Mouse (Mus musculus) hindbrain, postnatal 0 days (tissue): ENCODE measurements around the gene Gpr162. TPM values are rescaled to one million over a fixed set of nuclear protein-coding genes. Genes with fewer than 3 reads are reported as not detected.

Experiments used
- ATAC-seq: fragments of 200-750 bp; cut with Nextera tagmentation; 2 replicates; pipeline ENCODE4 v1.8.0; 2017; ENCODE audit warnings: mild to moderate bottlenecking, moderate TSS enrichment, moderate library complexity
- DNase-seq: peaks from one replicate; pipeline ENCODE4 v3.0.0-alpha.2; 2015; ENCODE audit warnings: low spot score
- H3K27ac ChIP-seq: fragments of 300-500 bp; sonication (generic); 2 replicates; pipeline ENCODE4 v1.5.1; 2014; ENCODE audit warnings: mild to moderate bottlenecking
- H3K27me3 ChIP-seq: fragments of 300-500 bp; sonication (generic); 2 replicates; pipeline ENCODE4 v1.6.1; 2014; ENCODE audit warnings: low read length, mixed read lengths; ENCODE audit not compliant: insufficient read depth
- H3K36me3 ChIP-seq: fragments of 300-500 bp; sonication (generic); 2 replicates; pipeline ENCODE4 v1.6.1; 2014; ENCODE audit warnings: low read length, mixed read lengths; ENCODE audit not compliant: insufficient read depth
- H3K4me1 ChIP-seq: fragments of 300-500 bp; sonication (generic); 2 replicates; pipeline ENCODE4 v1.6.1; 2014; ENCODE audit warnings: antibody characterized with exemption, low read length, mixed read lengths; ENCODE audit not compliant: insufficient read depth
- H3K4me2 ChIP-seq: fragments of 300-500 bp; sonication (generic); 2 replicates; pipeline ENCODE4 v1.6.1; 2014; ENCODE audit warnings: low read depth, mild to moderate bottlenecking, low read length, moderate library complexity, mixed read lengths
- H3K4me3 ChIP-seq: fragments of 300-500 bp; sonication (generic); 2 replicates; pipeline ENCODE4 v1.5.1; 2014; ENCODE audit warnings: low read length
- H3K9ac ChIP-seq: fragments of 300-500 bp; sonication (generic); replicated peaks from 2 replicates; pipeline ENCODE4 v1.6.1; 2014; ENCODE audit warnings: mild to moderate bottlenecking, low read length, moderate library complexity, mixed read lengths
- H3K9me3 ChIP-seq: fragments of 300-500 bp; sonication (generic); 2 replicates; pipeline ENCODE4 v1.6.1; 2016; ENCODE audit warnings: low read length, mixed read lengths
- CTCF ChIP-seq: IDR thresholded peaks from 2 replicates; pipeline ENCODE4 v1.5.1; 2016; ENCODE audit warnings: antibody characterized with exemption, control low read depth, low read depth
- WGBS: fragments of 180-500 bp; shearing (Covaris S2); extraction: QIAGEN DNeasy Blood & Tissue Kit; methylation state at CpG from one replicate; pipeline ENCODE4 v1.1.7; 2014; 5-methylcytosine and 5-hydroxymethylcytosine counted together
- polyA plus RNA-seq: library from polyadenylated mRNA; unstranded; fragments of >200 nt; fragmentation: Nextera tagmentation; extraction: Ambion mirVana; gene quantifications from 2 replicates; pipeline ENCODE4 v1.2.1, GENCODE M21; 2015
- total RNA-seq: library from RNA; depleted of rRNA; stranded (reverse); fragments of >200 nt; gene quantifications from 2 replicates; pipeline ENCODE4 v1.2.3, GENCODE M21; 2014; rRNA removed

Gene Gpr162
- total RNA-seq (193 and 194 TPM in 2 replicates), polyA plus RNA-seq (30.1 and 31.9 TPM in 2 replicates)

DNA sequence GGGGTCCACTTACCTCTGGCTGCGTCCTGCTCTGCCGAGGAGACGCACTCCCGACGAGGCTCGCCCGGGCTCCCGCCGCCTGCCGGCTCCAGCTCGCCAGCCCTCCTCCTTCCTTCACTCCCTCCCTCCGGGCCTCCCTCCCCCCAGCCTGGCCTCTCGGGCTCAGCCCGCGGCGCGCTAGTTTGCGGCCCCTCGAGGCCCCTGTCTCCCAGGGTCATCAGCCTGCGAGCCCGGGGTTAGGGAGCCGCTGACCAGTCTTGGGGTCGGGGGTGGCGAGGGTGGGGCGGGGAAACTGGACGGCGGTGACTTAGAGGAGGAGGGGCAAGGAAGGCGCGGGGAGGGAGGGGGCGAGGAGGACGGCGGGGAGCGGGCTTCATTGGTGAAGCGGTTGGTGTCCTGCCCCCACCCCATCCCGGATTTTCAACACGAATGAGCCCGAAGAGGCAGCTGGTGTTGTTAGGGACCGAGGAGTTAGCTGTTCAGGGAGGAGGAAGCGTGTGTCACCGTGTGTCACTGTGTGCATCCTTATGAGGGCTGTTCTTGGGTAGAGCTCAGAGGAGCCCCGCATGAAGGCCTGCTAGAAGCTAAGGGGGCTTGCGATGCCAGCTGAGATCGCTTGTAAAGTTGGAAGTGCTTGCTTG, at the start of gene Gpr162:
Gene Gpr162 (minus strand): TSS at position 326 of the 641 bp plus-strand sequence.
- H3K36me3 ChIP-seq = no peaks in the 10 kb centered on the region
- peak within 1 kb of the TSS; percentile 69 for H3K4me3 ChIP-seq
- peaks cover 44% of the 10 kb centered on the region for H3K4me1 ChIP-seq
- peak within 1 kb of the TSS; percentile 91 for H3K9ac ChIP-seq
- no peak; the same call in 1 of the 2 replicates for TF ChIP-seq CTCF
- no peaks in the 10 kb centered on the region for H3K27me3 ChIP-seq
- DNase-seq (peak; percentile 77), ATAC-seq (peak; percentile 57)
- H3K4me2 ChIP-seq = peak within 1 kb of the TSS; percentile 81
- 1% methylated on average over 35 of the region's 43 CpGs for WGBS
- H3K9me3 ChIP-seq = no peaks in the 10 kb centered on the region
- H3K27ac ChIP-seq = peak within 1 kb of the TSS; percentile 97

DNA sequence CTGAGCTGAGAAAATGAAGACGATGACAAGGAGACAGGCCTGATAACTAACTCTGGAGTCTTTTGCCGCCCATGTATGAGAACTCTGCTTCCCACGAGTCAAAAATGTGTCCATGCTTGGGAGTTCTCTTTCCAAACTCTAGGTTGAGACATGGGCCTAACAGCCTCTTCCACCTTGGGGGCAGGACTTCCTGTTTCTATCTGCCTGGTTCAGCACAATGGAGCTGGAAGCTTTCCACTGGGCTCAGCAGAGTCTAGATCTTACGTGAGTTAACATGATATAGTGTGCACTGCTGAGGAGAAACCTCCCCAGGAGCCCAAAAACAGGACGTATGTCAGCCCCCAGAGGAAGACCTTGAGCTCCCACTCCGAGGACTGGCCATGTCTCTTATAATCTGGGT, 49.4 kb upstream of the Gpr162 start:
- H3K4me1 ChIP-seq = peaks cover 20% of the 10 kb centered on the region
- H3K4me2 ChIP-seq = no peak overlapping the region
- H3K36me3 ChIP-seq = peaks cover 13% of the 10 kb centered on the region
- no peak for DNase-seq
- TF ChIP-seq CTCF = no peak
- WGBS = 49% methylated on average over 6 of the region's 6 CpGs
- H3K27ac ChIP-seq = 0 out of 2 replicates have a peak overlapping the region, but pooled peaks have one; percentile 15
- no peak overlapping the region for H3K9ac ChIP-seq
- H3K27me3 ChIP-seq = no peaks in the 10 kb centered on the region
- ATAC-seq = no peak
- H3K9me3 ChIP-seq = no peaks in the 10 kb centered on the region
- H3K4me3 ChIP-seq = no peak overlapping the region

DNA sequence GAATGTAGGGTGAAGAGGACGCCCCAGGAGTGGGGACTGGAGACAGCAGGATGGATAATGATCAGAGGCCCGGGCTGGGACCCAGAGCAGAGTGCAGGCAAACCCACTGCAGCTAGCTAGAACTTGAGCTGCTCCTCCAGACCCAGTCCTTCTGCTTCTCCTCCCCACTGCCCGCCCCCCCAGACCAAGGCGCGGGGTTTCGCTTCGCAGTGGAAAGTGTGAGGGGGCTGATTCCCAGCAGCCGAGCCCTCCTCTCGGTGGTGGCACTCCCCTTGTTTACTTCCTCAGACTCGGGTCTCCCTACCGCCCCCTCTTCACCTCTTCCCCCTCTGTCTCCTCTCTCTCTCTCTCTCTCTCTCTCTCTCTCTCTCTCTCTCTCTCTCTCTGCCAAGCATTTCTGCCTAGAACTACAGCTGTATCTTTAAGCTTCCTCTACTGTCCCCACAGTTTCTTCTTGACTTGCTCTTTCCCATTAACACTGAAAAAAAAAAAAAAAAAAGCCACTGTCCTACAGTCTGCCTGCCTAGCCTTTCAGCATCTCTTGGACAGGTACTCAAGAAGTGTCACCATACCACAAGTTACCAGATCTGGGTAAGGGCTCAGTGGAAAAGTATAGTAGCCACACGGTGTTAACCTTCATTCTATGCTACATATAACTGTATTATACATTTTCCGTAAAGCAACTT, 47.9 kb upstream of the Gpr162 start, which contains the start of gene Lag3:
Gene Lag3 (minus strand): TSS at position 173 of the 686 bp plus-strand sequence.
- no peak within 1 kb of the TSS for H3K9ac ChIP-seq
- ATAC-seq (no peak), DNase-seq (no peak)
- peaks cover 20% of the 10 kb centered on the region for H3K4me1 ChIP-seq
- H3K4me2 ChIP-seq = no peak within 1 kb of the TSS
- TF ChIP-seq CTCF = no peak
- H3K36me3 ChIP-seq = peaks cover 13% of the 10 kb centered on the region
- H3K4me3 ChIP-seq = no peak within 1 kb of the TSS
- 34% methylated on average over 9 of the region's 13 CpGs for WGBS
- no peaks in the 10 kb centered on the region for H3K9me3 ChIP-seq
- no peak within 1 kb of the TSS for H3K27ac ChIP-seq
- H3K27me3 ChIP-seq = no peaks in the 10 kb centered on the region

DNA sequence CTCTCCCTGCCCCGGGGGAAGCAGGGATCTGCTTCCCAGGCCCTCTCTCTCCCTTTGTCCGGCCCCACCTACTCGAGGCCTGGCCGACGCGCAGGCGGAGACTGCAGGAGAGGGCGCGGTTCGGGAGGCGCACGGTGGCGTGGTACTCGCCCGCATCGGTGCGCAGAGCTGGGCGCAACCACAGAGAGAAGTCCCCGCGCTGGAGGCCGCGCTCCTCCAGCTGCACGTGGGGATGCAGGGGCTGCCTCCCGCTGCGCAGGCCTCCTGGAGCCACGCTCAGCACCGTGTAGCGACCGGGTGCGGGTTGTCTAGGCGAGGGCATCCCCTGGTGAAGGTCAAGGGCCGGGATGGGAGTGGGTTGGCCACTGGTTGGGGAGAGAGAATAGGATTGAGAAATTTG, 46.2 kb upstream of the Gpr162 start:
- no peak for TF ChIP-seq CTCF
- peak; percentile 32 for DNase-seq
- peak overlapping the region; percentile 6; the same call in 1 of the 2 replicates for H3K4me3 ChIP-seq
- no peaks in the 10 kb centered on the region for H3K27me3 ChIP-seq
- peaks cover 13% of the 10 kb centered on the region for H3K4me1 ChIP-seq
- 6% methylated on average over 32 of the region's 32 CpGs for WGBS
- H3K36me3 ChIP-seq = peaks cover 13% of the 10 kb centered on the region
- no peak overlapping the region for H3K27ac ChIP-seq
- ATAC-seq = no peak
- no peaks in the 10 kb centered on the region for H3K9me3 ChIP-seq
- H3K4me2 ChIP-seq = peak overlapping the region; percentile 37; the same call in 1 of the 2 replicates
- peak overlapping the region; percentile 28; the same call in 1 of the 2 replicates for H3K9ac ChIP-seq

DNA sequence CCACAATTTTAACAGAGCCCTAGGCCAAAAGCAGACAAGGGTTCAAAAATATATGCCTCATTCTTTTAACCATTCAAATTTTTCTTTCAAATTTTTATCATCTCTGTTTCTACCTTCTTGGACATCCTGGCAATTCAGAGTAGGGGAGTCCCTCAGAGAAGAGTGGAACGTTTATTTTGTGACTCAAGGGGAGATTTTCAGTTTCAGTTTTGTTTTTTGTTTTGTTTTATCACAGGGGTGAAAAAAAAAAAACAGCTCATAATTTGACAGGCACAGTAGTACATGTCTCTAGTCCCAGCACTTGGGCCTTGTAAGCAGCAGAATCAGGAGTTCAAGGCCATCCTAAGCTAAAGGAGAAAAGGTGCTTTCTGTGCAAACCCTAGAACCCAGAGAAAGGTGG, 44.0 kb upstream of the Gpr162 start:
- no peak overlapping the region for H3K4me2 ChIP-seq
- DNase-seq (no peak), ATAC-seq (no peak)
- no peaks in the 10 kb centered on the region for H3K9me3 ChIP-seq
- H3K27ac ChIP-seq = no peak overlapping the region
- H3K4me1 ChIP-seq = peaks cover 16% of the 10 kb centered on the region
- H3K9ac ChIP-seq = no peak overlapping the region
- no peak overlapping the region for H3K4me3 ChIP-seq
- WGBS = 73% methylated on average over 1 of the region's 1 CpGs
- no peaks in the 10 kb centered on the region for H3K36me3 ChIP-seq
- no peaks in the 10 kb centered on the region for H3K27me3 ChIP-seq
- TF ChIP-seq CTCF = no peak

DNA sequence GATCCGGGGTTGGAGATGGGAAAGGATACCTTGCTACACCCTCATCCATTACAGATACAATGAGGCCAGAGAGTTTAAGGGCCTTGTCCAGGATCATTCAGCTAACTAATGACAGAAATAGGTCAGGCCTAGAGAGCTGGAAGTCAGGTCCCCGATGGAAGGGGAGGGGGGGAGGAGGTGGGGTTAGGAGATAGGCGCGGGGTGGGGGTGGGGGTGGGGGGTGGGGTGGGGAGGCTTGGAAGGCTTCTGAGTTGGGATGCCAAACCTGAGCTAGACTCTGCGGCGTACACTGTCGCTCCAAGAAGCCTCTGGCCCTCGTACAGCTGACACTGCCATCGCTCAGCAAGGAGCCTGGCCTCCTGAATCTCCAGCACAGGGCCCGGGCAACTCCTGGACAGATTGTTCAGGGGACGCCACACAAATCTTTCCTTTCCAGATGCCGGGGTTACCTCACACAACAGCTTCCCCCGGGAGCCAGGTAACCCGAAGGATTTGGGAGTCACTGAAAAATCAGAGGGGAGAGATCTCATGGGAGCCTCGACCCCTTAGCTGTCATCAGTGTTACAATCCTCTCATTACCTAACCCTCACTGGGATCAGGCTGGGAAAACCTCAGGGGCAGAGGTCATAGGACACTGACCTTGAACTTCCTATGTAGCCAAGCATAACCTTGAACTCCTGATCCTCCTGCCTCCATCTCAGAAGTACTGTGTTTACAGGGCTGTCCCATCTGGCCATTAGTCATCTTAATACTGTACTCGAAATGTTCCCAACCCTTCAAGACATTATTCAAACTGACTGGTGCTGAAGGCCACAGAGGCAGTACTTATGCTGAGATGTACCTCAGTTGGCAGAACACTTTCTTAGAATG, 41.4 kb upstream of the Gpr162 start:
- Histone ChIP-seq H3K27me3 (no peaks in the 10 kb centered on the region), H3K4me2 (peak overlapping the region; percentile 79), H3K27ac (peak overlapping the region; percentile 99), H3K4me1 (peaks cover 16% of the 10 kb centered on the region), H3K36me3 (no peaks in the 10 kb centered on the region), H3K4me3 (peak overlapping the region; percentile 40; the same call in 1 of the 2 replicates), H3K9ac (peak overlapping the region; percentile 62), H3K9me3 (no peaks in the 10 kb centered on the region)
- ATAC-seq (no peak), DNase-seq (no peak)
- 31% methylated on average over 14 of the region's 16 CpGs for WGBS
- no peak for TF ChIP-seq CTCF
